Mouse (Mus musculus): ENCODE measurements around the gene Zfp92.

DNA sequence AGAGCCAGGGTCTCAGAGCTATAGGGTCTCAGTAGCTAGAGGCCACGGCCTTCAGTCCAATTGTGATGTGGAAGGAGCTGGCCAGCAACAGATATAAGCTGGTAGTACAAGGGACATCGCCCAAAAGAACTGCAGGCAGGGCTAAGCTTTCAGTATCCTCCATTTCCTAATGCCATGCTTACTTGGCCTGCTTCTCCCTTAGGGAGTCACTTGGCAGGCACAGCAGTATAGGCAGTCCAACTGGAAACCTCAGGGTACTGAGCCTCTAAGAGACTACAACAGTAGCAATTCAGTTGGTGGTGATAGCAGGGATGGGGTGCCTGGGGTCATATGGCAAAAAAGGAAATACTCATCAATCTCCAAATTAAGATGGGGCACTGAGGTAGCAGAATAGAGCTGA, 66.6 kb downstream of the Zfp92 start:
- TF ChIP-seq CTCF (IDR thresholded peaks at IDR 0.05; ENCODE audit: insufficient read depth, low read length): no peak
- no peak for TF ChIP-seq POLR2A (IDR thresholded peaks at IDR 0.05; ENCODE audit: borderline replicate concordance, extremely low read depth, low read depth, low read length)

Measured in lung, adult 2 months (tissue).